Mouse (Mus musculus): Measurements from ENCODE around the gene Aoc2. TPM values are rescaled to one million over a fixed set of nuclear protein-coding genes. Genes with fewer than 3 reads are reported as not detected.

The Aoc2 gene
- total and polyA plus RNA-seq, 2 experiments, result 0.46 to 1.7 TPM

- no peak overlapping the region for H3K9ac ChIP-seq (ENCODE audit: low read depth, low read length)
- no peak for TF ChIP-seq POLR2A (IDR thresholded peaks at IDR 0.05; ENCODE audit: extremely low read depth, insufficient read depth, low read length)
- TF ChIP-seq CTCF (IDR thresholded peaks at IDR 0.05; ENCODE audit: low read depth, low read length), result no peak
- 91% methylated on average over 3 of the region's 3 CpGs for WGBS
- no peaks in the 10 kb centered on the region for H3K36me3 ChIP-seq (ENCODE audit: control insufficient read depth, insufficient read depth, low read length)
- peaks cover under 1% of the 10 kb centered on the region for H3K79me2 ChIP-seq (ENCODE audit: control insufficient read depth, insufficient read depth, low read length)
- no peaks in the 10 kb centered on the region for H3K27me3 ChIP-seq (ENCODE audit: control insufficient read depth, insufficient read depth, low read length)
- no peak for DNase-seq (ENCODE audit: extremely low read depth, low read depth, low spot score)
- H3K4me1 ChIP-seq (ENCODE audit: control insufficient read depth, insufficient read depth, low read length), result no peaks in the 10 kb centered on the region
- H3K4me3 ChIP-seq (ENCODE audit: insufficient read depth, low read depth, low read length), result no peak overlapping the region
- no peak overlapping the region for H3K27ac ChIP-seq (replicated peaks; ENCODE audit: insufficient read depth, low read depth, low read length)
Observed at GRCm38 (mm10) chr11:101311083-101311482, 13.8 kb upstream of the Aoc2 start.

GRCm38 (mm10) chr11:101312150-101312549, 12.7 kb upstream of the Aoc2 start:
- Histone ChIP-seq H3K4me3 (ENCODE audit: insufficient read depth, low read depth, low read length) (no peak overlapping the region), H3K27me3 (ENCODE audit: control insufficient read depth, insufficient read depth, low read length) (no peaks in the 10 kb centered on the region), H3K27ac (replicated peaks; ENCODE audit: insufficient read depth, low read depth, low read length) (no peak overlapping the region), H3K4me1 (ENCODE audit: control insufficient read depth, insufficient read depth, low read length) (no peaks in the 10 kb centered on the region), H3K36me3 (ENCODE audit: control insufficient read depth, insufficient read depth, low read length) (no peaks in the 10 kb centered on the region), H3K9ac (ENCODE audit: low read depth, low read length) (no peak overlapping the region), H3K79me2 (ENCODE audit: control insufficient read depth, insufficient read depth, low read length) (peaks cover 10% of the 10 kb centered on the region)
- TF ChIP-seq POLR2A (IDR thresholded peaks at IDR 0.05; ENCODE audit: extremely low read depth, insufficient read depth, low read length) (no peak), CTCF (IDR thresholded peaks at IDR 0.05; ENCODE audit: low read depth, low read length) (no peak)
- DNase-seq (ENCODE audit: extremely low read depth, low read depth, low spot score), result no peak
- WGBS, result 44% methylated on average over 3 of the region's 3 CpGs

- TF ChIP-seq CTCF (IDR thresholded peaks at IDR 0.05; ENCODE audit: low read depth, low read length) (no peak), POLR2A (IDR thresholded peaks at IDR 0.05; ENCODE audit: extremely low read depth, insufficient read depth, low read length) (no peak)
- WGBS, result 97% methylated on average over 1 of the region's 1 CpGs
- H3K27me3 ChIP-seq (ENCODE audit: control insufficient read depth, insufficient read depth, low read length), result no peaks in the 10 kb centered on the region
- 0 out of 2 replicates have a peak, but pooled peaks cover 1% of the 10 kb centered on the region for H3K4me1 ChIP-seq (ENCODE audit: control insufficient read depth, insufficient read depth, low read length)
- H3K36me3 ChIP-seq (ENCODE audit: control insufficient read depth, insufficient read depth, low read length), result peaks cover 10% of the 10 kb centered on the region
- H3K4me3 ChIP-seq (ENCODE audit: insufficient read depth, low read depth, low read length), result no peak overlapping the region
- DNase-seq (ENCODE audit: extremely low read depth, low read depth, low spot score), result peak; percentile 16
- H3K9ac ChIP-seq (ENCODE audit: low read depth, low read length), result no peak overlapping the region
- H3K27ac ChIP-seq (replicated peaks; ENCODE audit: insufficient read depth, low read depth, low read length), result no peak overlapping the region
- H3K79me2 ChIP-seq (ENCODE audit: control insufficient read depth, insufficient read depth, low read length), result peaks cover 10% of the 10 kb centered on the region
Observed at GRCm38 (mm10) chr11:101314567-101314966, 10.3 kb upstream of the Aoc2 start.

- Histone ChIP-seq H3K9ac (ENCODE audit: low read depth, low read length) (no peak overlapping the region), H3K79me2 (ENCODE audit: control insufficient read depth, insufficient read depth, low read length) (peaks cover 10% of the 10 kb centered on the region), H3K4me3 (ENCODE audit: insufficient read depth, low read depth, low read length) (peak overlapping the region; percentile 84; the same call in 1 of the 2 replicates), H3K4me1 (ENCODE audit: control insufficient read depth, insufficient read depth, low read length) (0 out of 2 replicates have a peak, but pooled peaks cover 1% of the 10 kb centered on the region), H3K36me3 (ENCODE audit: control insufficient read depth, insufficient read depth, low read length) (peaks cover 16% of the 10 kb centered on the region), H3K27me3 (ENCODE audit: control insufficient read depth, insufficient read depth, low read length) (no peaks in the 10 kb centered on the region), H3K27ac (replicated peaks; ENCODE audit: insufficient read depth, low read depth, low read length) (peak overlapping the region; percentile 66; the same call in 1 of the 2 replicates)
- no peak for DNase-seq (ENCODE audit: extremely low read depth, low read depth, low spot score)
- no peak for TF ChIP-seq CTCF (IDR thresholded peaks at IDR 0.05; ENCODE audit: low read depth, low read length)
- no peak for TF ChIP-seq POLR2A (IDR thresholded peaks at IDR 0.05; ENCODE audit: extremely low read depth, insufficient read depth, low read length)
- 85% methylated on average over 8 of the region's 8 CpGs for WGBS
Observed at GRCm38 (mm10) chr11:101315082-101315650, 9.7 kb upstream of the Aoc2 start.

- peaks cover 10% of the 10 kb centered on the region for H3K79me2 ChIP-seq (ENCODE audit: control insufficient read depth, insufficient read depth, low read length)
- no peaks in the 10 kb centered on the region for H3K27me3 ChIP-seq (ENCODE audit: control insufficient read depth, insufficient read depth, low read length)
- peak within 1 kb of the TSS; percentile 83 for H3K9ac ChIP-seq (ENCODE audit: low read depth, low read length)
- peak within 1 kb of the TSS; percentile 84 for H3K4me3 ChIP-seq (ENCODE audit: insufficient read depth, low read depth, low read length)
- DNase-seq (ENCODE audit: extremely low read depth, low read depth, low spot score), result peak; percentile 77
- peaks cover 23% of the 10 kb centered on the region for H3K36me3 ChIP-seq (ENCODE audit: control insufficient read depth, insufficient read depth, low read length)
- TF ChIP-seq CTCF (IDR thresholded peaks at IDR 0.05; ENCODE audit: low read depth, low read length) (no peak), POLR2A (IDR thresholded peaks at IDR 0.05; ENCODE audit: extremely low read depth, insufficient read depth, low read length) (peak; percentile 64; the same call in 1 of the 2 replicates)
- H3K27ac ChIP-seq (replicated peaks; ENCODE audit: insufficient read depth, low read depth, low read length), result peak within 1 kb of the TSS; percentile 66
- H3K4me1 ChIP-seq (ENCODE audit: control insufficient read depth, insufficient read depth, low read length), result 0 out of 2 replicates have a peak, but pooled peaks cover 1% of the 10 kb centered on the region
- under 1% methylated on average over 61 of the region's 62 CpGs for whole genome bisulfite sequencing
Observed at GRCm38 (mm10) chr11:101315665-101316500, 9.0 kb upstream of the Aoc2 start, which contains the start of gene Psme3. Gene Psme3 (plus strand): TSS chr11:101316213.

Data from liver, adult 2 months (tissue).